Mouse (Mus musculus): ENCODE measurements around the gene H2-DMb2. TPM values are rescaled to one million over a fixed set of nuclear protein-coding genes. Genes with fewer than 3 reads are reported as not detected.
"Not testable (repeated sequence)": the region's sequence is repeated elsewhere in the genome, so short reads cannot be mapped to it uniquely, and the experiment has no call there.

Gene H2-DMb2
- polyA plus RNA-seq, 1 experiment from 2014 or later, result 0.38 TPM

DNA sequence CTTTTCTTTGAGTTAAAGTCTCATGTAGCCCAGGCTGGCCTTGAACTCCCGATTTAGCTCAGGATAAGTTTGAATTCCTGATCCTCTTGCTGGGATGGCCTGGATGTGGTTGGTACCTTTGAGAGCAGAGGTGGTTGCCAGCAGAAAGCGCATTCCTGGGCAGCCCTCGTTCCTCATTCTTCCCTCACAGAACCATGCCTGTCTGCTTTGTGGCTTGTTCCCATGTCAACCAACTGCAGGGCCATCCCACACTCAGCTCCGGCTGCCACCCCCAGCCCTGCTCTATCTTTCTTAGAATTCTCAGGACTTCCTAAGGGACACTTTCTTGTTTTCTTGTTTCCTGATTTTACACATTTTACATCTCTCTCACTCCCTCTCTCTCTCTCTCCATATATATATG is 1.7 kb upstream of the H2-DMb2 start:
- Histone ChIP-seq H3K27ac (replicated peaks) (no peak overlapping the region), H3K9ac (no peak overlapping the region), H3K9me3 (no peaks in the 10 kb centered on the region), H3K4me1 (replicated peaks) (peaks cover 13% of the 10 kb centered on the region), H3K36me3 (no peaks in the 10 kb centered on the region), H3K27me3 (peaks cover 48% of the 10 kb centered on the region), H3K4me2 (no peak overlapping the region), H3K4me3 (no peak overlapping the region)
- no peak for ATAC-seq (ENCODE audit: low FRiP score, low read depth)
- 40% methylated on average over 4 of the region's 4 CpGs for WGBS

DNA sequence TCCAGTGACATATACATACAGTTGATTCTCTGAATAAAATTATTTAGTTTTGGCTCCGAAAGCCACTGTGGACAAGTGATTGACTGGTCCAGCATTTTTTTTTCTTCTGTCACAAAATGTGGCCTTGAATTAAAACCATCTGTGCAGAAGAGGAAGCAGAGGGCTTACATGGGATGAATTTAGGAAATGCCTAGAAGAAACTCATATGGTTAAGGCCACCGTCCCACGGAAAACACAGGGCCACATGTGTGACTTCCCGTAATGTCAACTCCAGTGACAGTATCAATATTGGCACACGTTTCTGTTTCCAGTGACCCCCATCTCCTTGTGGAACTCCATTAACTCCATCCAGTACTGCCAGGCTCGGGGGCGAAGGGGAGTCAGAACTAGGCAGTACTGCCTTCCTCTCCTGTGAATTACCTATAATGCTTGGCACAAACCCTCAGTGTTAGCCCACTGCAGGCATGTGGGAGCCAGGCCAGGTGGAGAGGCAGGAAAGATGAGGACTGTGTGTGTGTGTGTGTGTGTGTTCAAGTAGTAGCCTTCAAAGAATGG is 574 bp upstream of the H2-DMb2 start:
- Histone ChIP-seq H3K36me3 (no peaks in the 10 kb centered on the region), H3K9me3 (no peaks in the 10 kb centered on the region), H3K27ac (replicated peaks) (no peak overlapping the region), H3K4me3 (no peak overlapping the region), H3K4me1 (replicated peaks) (peaks cover 13% of the 10 kb centered on the region), H3K9ac (no peak overlapping the region), H3K27me3 (peaks cover 38% of the 10 kb centered on the region), H3K4me2 (no peak overlapping the region)
- 91% methylated on average over 7 of the region's 7 CpGs for WGBS
- no peak for ATAC-seq (ENCODE audit: low FRiP score, low read depth)

DNA sequence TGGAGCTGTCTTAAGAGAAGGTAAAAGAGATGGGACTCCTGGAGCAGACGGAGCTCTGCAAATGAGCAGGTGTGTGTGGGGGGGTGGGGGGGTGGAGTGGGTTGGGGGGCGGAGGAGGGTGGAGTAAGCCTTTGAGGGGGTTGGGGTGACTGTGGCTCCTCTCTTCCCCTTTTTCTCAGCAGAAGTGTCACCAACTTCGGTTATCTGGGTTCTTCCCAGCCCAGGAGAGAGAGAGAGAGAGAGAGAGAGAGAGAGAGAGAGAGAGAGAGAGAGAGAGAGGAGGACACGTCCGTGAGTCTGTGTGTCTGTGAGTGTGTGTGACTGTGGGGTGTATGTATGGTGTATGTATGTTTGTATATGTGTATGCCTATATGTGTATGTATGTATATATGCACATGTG is 354 bp downstream of the H2-DMb2 start:
- H3K27ac ChIP-seq (replicated peaks), result no peak overlapping the region
- 68% methylated on average over 4 of the region's 5 CpGs for WGBS
- peaks cover 29% of the 10 kb centered on the region for H3K27me3 ChIP-seq
- H3K9ac ChIP-seq, result no peak overlapping the region
- H3K36me3 ChIP-seq, result no peaks in the 10 kb centered on the region
- peaks cover 13% of the 10 kb centered on the region for H3K4me1 ChIP-seq (replicated peaks)
- no peaks in the 10 kb centered on the region for H3K9me3 ChIP-seq
- ATAC-seq (ENCODE audit: low FRiP score, low read depth), result no peak
- H3K4me3 ChIP-seq, result no peak overlapping the region
- H3K4me2 ChIP-seq, result no peak overlapping the region

DNA sequence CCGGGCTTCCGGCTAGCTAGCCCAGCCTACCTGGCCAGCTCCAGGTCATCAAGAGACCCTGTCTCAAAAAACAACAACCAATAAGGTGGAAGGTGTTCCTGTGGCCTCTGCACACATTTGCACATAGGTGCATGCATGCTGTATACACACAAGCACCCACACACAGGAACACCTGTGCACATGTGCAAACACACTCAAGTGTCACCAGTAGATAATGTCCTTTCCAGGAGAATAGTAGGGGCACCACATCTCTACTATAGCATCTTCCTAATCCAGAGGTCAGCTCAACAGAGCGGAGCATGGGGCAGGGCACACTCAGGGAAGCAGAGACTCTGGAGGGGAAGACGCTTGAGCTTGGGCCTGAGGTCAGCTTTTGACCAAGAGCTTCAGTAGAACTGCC is 1.1 kb downstream of the H2-DMb2 start:
- H3K4me2 ChIP-seq; H3K27ac ChIP-seq (replicated peaks); H3K4me3 ChIP-seq; H3K36me3 ChIP-seq; ATAC-seq (ENCODE audit: low FRiP score, low read depth); H3K9ac ChIP-seq; H3K9me3 ChIP-seq: not testable (repeated sequence)
- 93% methylated on average over 4 of the region's 4 CpGs for WGBS
- Histone ChIP-seq H3K27me3 (peaks cover 21% of the 10 kb centered on the region), H3K4me1 (replicated peaks) (peaks cover 10% of the 10 kb centered on the region)

DNA sequence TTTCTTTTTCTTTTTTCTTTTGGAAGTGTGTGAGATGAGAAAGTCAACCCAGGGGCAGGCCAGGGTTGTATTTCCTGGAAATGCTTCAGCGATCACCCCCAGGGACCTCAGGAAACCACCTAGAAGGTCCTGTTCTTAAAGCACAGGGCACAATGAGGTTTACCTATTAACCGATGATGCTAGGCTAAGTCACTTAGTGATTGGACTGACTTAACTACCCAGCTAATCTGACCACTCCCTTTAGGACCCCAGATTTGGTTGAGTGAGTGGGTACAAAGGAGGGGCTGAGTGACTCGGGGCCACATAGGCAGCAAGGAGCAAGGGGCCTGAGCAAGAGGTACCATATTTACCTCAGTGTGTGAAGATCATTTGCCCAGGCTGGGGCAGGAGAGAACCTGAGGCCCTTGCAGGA is 1.9 kb downstream of the H2-DMb2 start:
- 76% methylated on average over 3 of the region's 3 CpGs for WGBS

DNA sequence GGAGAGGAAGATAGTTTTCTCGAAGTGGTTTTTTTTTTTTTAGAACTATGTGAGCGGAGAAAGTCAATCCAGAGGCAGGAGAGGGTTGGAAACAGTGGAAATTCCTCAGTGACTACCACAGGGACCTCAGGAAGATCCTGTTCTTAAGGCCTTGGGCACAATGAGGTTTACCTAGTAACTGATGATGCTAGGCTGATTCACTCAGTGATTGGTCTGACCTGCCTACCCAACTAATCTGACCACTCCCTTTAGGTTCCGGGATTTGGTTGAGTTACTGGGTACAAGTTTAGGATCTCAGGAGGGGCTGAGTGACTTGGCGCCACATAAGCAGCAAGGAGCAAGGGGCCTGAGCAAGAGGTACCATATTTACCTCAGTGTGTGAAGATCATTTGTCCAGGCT is 9.8 kb downstream of the H2-DMb2 start, which contains the start of gene H2-DMb1:
TSS of gene H2-DMb1 (plus strand) at position 150 of the 400 bp plus-strand sequence.
- 75% methylated on average over 4 of the region's 4 CpGs for WGBS
- Histone ChIP-seq H3K4me2 (no peak within 1 kb of the TSS), H3K9me3 (no peaks in the 10 kb centered on the region), H3K9ac (no peak within 1 kb of the TSS), H3K4me1 (replicated peaks) (no peaks in the 10 kb centered on the region), H3K27me3 (no peaks in the 10 kb centered on the region), H3K4me3 (no peak within 1 kb of the TSS), H3K36me3 (no peaks in the 10 kb centered on the region), H3K27ac (replicated peaks) (no peak within 1 kb of the TSS)
- no peak for ATAC-seq (ENCODE audit: low FRiP score, low read depth)

More for the DNA sequence above, 1.9 kb downstream of the H2-DMb2 start:
- H3K9me3 ChIP-seq, result no peaks in the 10 kb centered on the region
- no peak overlapping the region for H3K4me3 ChIP-seq
- no peak overlapping the region for H3K9ac ChIP-seq
- no peaks in the 10 kb centered on the region for H3K36me3 ChIP-seq
- peaks cover 14% of the 10 kb centered on the region for H3K27me3 ChIP-seq
- no peak overlapping the region for H3K4me2 ChIP-seq
- ATAC-seq (ENCODE audit: low FRiP score, low read depth), result no peak
- peaks cover 3% of the 10 kb centered on the region for H3K4me1 ChIP-seq (replicated peaks)
- H3K27ac ChIP-seq (replicated peaks), result no peak overlapping the region

DNA sequence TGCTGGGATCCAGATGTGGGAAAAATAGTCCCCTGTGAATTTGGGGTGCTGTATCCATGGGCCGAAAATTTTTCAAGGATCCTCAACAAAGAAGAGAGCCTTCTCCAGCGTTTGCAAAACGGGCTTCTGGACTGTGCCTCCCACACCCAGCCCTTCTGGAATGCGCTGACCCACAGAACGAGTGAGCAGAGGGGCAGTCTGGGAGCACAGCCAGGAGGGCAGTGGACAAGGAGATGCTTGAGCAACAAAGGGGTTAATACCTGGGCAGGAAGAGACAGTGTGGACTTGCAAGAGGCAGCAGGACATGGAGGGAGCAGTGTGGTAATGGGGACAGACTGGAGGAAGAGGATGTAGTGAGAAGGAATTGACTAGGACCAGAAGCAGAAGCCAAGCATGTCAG is 12.4 kb downstream of the H2-DMb2 start:
- Histone ChIP-seq H3K9me3 (no peaks in the 10 kb centered on the region), H3K4me3 (no peak overlapping the region), H3K27ac (replicated peaks) (no peak overlapping the region), H3K9ac (no peak overlapping the region), H3K4me1 (replicated peaks) (no peaks in the 10 kb centered on the region), H3K36me3 (no peaks in the 10 kb centered on the region), H3K4me2 (no peak overlapping the region), H3K27me3 (no peaks in the 10 kb centered on the region)
- WGBS, result 58% methylated on average over 5 of the region's 5 CpGs
- no peak for ATAC-seq (ENCODE audit: low FRiP score, low read depth)

DNA sequence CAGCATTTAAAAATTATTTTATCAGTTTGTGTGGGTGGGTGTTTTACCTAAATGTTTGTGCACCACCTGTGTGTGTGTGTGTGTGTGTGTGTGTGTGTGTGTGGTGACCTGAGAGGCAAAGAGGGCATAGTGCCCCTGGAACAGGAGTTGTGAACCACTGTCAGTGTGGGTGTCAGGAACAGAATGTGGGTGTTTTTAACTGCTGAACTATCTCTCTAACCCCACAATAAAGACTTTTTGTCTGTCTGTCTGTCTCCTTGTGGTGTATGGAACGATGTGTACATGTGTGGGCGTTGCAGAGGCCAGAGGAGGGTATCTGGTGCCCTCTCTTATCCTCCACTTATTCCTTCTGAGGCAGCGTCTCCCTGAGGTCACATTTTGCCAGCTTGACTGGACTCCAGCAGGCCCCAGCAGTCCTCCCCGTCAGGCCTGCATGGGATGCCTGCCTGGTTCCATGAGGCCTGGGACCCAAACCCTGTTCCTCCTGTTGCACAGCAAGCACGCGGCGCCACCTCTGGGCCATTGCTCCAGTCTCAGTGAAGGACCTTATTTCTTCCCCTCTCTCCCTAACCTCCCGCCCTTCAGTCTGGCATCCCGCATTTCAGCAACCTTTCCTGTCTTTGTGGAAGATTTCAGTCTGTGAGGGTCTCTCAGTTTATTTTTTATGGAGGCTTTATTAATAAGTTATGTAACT is 21.2 kb downstream of the H2-DMb2 start:
- no peaks in the 10 kb centered on the region for H3K9me3 ChIP-seq
- no peaks in the 10 kb centered on the region for H3K4me1 ChIP-seq (replicated peaks)
- no peak for ATAC-seq (ENCODE audit: low FRiP score, low read depth)
- H3K4me2 ChIP-seq, result no peak overlapping the region
- 54% methylated on average over 9 of the region's 9 CpGs for WGBS
- H3K27me3 ChIP-seq, result no peaks in the 10 kb centered on the region
- no peak overlapping the region for H3K9ac ChIP-seq
- no peak overlapping the region for H3K4me3 ChIP-seq
- no peak overlapping the region for H3K27ac ChIP-seq (replicated peaks)
- H3K36me3 ChIP-seq, result no peaks in the 10 kb centered on the region

DNA sequence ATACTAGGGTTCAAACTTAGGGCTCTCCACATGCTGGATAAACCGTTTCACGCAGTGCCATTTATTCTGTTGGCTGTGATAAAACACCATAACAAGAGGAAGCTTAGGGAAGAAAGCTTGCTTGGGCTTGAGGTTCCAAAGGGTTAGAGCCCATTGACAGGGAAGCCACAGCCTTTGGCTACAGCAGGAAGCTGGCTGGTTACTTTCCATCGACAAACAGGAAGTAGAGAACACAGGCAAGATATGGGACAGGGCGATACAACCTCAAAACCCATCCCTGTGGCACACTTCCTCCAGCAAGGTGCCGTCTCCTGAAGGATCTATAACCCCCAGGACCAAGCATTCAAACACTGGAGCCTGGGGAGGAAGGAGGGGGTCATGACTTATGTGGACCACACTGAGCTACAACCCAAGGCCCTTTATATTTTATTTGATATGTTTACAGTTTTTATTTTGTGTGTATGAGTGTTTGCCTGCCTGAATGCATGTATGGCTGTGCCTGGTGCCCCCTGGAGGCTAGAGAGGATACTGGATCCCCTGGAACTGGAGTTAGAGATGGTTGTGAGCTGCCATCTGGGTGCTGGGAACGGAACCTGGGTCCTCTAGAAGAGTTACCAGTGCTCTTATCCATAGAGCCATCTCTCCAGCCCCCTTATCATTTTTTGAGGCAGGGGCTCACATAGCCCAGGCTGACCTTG is 22.1 kb downstream of the H2-DMb2 start:
- no peaks in the 10 kb centered on the region for H3K4me1 ChIP-seq (replicated peaks)
- no peaks in the 10 kb centered on the region for H3K36me3 ChIP-seq
- H3K9ac ChIP-seq, result no peak overlapping the region
- H3K27me3 ChIP-seq, result no peaks in the 10 kb centered on the region
- H3K9me3 ChIP-seq, result no peaks in the 10 kb centered on the region
- no peak for ATAC-seq (ENCODE audit: low FRiP score, low read depth)
- H3K27ac ChIP-seq (replicated peaks), result no peak overlapping the region
- H3K4me2 ChIP-seq, result no peak overlapping the region
- 83% methylated on average over 6 of the region's 6 CpGs for WGBS
- H3K4me3 ChIP-seq, result no peak overlapping the region

DNA sequence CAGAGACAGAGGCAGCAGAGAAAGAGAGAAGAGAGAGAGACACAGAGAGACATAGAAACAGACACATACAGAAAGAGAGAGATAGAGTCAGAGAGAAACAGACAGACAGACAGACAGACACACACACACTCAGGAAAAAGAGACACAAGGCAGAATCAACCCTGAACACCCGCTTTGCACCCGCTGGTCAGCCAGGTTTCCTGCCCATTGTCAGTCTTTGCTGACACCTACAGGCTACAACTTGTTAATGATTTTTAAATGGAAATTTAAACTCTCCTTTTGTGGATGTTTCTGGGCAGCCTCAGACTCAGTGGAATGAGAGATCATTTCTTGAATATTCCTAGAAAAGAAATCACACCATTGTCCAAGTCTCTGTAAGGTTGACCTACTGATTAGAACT is 26.2 kb downstream of the H2-DMb2 start:
- Histone ChIP-seq H3K27ac (replicated peaks) (no peak overlapping the region), H3K9ac (no peak overlapping the region), H3K4me2 (no peak overlapping the region), H3K4me1 (replicated peaks) (no peaks in the 10 kb centered on the region), H3K27me3 (no peaks in the 10 kb centered on the region), H3K4me3 (no peak overlapping the region), H3K9me3 (no peaks in the 10 kb centered on the region), H3K36me3 (no peaks in the 10 kb centered on the region)
- ATAC-seq (ENCODE audit: low FRiP score, low read depth), result no peak
- 0% methylated on average over 2 of the region's 2 CpGs for WGBS

DNA sequence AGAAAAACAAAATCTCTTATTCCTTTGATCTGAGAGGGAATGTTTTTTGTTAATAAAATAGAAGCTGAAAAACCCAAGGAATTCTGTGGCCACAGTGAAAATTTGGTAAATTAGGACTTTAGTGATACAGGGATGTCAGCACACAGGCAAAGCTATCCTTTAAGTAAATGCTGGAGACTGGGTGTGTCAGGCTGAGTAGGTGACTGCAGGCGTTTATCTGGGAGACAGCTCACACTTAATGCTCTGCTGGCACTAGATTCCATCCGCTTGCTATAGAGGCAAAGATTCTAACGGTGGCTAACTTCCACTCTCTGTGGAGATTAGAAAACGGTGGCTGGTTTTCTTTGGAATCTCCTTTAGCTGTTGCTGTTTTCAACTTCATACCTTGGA is 27.4 kb downstream of the H2-DMb2 start:
- Histone ChIP-seq H3K9me3 (no peaks in the 10 kb centered on the region), H3K4me1 (replicated peaks) (no peaks in the 10 kb centered on the region), H3K4me3 (no peak overlapping the region), H3K4me2 (no peak overlapping the region), H3K36me3 (no peaks in the 10 kb centered on the region), H3K9ac (no peak overlapping the region), H3K27ac (replicated peaks) (no peak overlapping the region), H3K27me3 (no peaks in the 10 kb centered on the region)
- no peak for ATAC-seq (ENCODE audit: low FRiP score, low read depth)
- WGBS, result 28% methylated on average over 4 of the region's 4 CpGs

DNA sequence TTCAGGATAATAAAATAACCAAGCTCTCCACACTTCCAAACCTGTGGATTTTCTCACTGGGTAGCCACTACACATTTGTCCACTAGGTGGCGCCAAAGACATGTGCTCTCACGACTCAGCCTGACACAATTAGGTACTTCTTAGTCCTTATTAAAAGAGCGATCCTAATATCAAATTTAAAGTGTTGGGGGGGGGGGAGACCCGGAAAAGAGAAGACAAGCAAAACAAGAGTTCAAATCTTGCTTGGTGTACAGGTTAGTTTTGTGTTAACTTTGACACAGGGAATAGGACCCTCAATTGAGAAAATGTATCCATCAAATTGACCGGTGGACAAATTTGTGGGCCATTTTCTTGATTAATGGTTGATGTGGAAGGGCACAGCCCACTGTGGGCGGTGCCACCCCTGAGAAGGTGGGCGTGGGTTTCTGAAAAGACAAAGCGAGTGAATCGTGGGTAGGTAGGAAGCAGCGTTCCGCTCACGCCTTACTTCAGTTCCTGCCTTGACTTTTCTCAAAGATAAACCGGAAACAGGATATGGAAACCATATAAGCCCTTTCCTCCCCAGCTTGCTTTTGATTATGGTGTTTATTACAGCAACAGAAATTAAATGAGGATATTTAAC is 27.9 kb downstream of the H2-DMb2 start:
- Histone ChIP-seq H3K4me3 (no peak overlapping the region), H3K36me3 (no peaks in the 10 kb centered on the region), H3K9me3 (no peaks in the 10 kb centered on the region), H3K27me3 (no peaks in the 10 kb centered on the region), H3K4me1 (replicated peaks) (no peaks in the 10 kb centered on the region), H3K27ac (replicated peaks) (no peak overlapping the region), H3K9ac (no peak overlapping the region), H3K4me2 (no peak overlapping the region)
- no peak for ATAC-seq (ENCODE audit: low FRiP score, low read depth)
- WGBS, result 41% methylated on average over 13 of the region's 13 CpGs

All from hindbrain, embryonic 15.5 days (tissue).